Mouse (Mus musculus) heart, adult 2 months (tissue): ENCODE measurements around the gene Crybg1. TPM values are rescaled to one million over a fixed set of nuclear protein-coding genes. Genes with fewer than 3 reads are reported as not detected.

ENCODE experiments used
- DNase-seq, 2 experiments: peaks; one replicate each; pipeline ENCODE4 v3.0.0; 2021
- H3K27ac ChIP-seq: fragments of 200-600 bp; 2 replicates; pipeline ENCODE4 v1.8.1; 2022
- H3K27me3 ChIP-seq: fragments of 200-500 bp; 2 replicates; pipeline ENCODE4 v1.6.1; 2012; ENCODE audit warnings: mild to moderate bottlenecking, low read length, inconsistent platforms, mixed read lengths; ENCODE audit not compliant: control insufficient read depth, insufficient read depth
- H3K36me3 ChIP-seq: fragments of 200-500 bp; 2 replicates; pipeline ENCODE4 v1.6.1; 2012; ENCODE audit warnings: low read length, inconsistent platforms; ENCODE audit not compliant: control insufficient read depth, insufficient read depth
- H3K4me1 ChIP-seq: fragments of 200-500 bp; 2 replicates; pipeline ENCODE4 v1.6.1; 2011; ENCODE audit warnings: low read length; ENCODE audit not compliant: control insufficient read depth, insufficient read depth
- H3K4me3 ChIP-seq: fragments of 200-600 bp; 2 replicates; pipeline ENCODE4 v1.8.1; 2022
- H3K79me2 ChIP-seq: fragments of 200-500 bp; replicated peaks from 2 replicates; pipeline ENCODE4 v1.6.1; 2012; ENCODE audit warnings: mild to moderate bottlenecking, inconsistent platforms, low read length, moderate library complexity, mixed read lengths; ENCODE audit not compliant: control insufficient read depth, insufficient read depth
- H3K9ac ChIP-seq: fragments of 200-500 bp; 2 replicates; pipeline ENCODE4 v1.6.1; 2012; ENCODE audit warnings: low read depth, mild to moderate bottlenecking, control low read depth, inconsistent platforms, low read length, mixed read lengths
- CTCF ChIP-seq: fragments of 200-600 bp; IDR thresholded peaks from 2 replicates; pipeline ENCODE4 v1.8.1; 2022; ENCODE audit warnings: antibody characterized with exemption, mild to moderate bottlenecking, moderate library complexity
- EP300 ChIP-seq: fragments of 200-500 bp; IDR thresholded peaks from 2 replicates; pipeline ENCODE4 v1.6.1; 2011; ENCODE audit warnings: low read depth, low read length, control low read depth; ENCODE audit not compliant: insufficient read depth
- POLR2A ChIP-seq: fragments of 200-500 bp; IDR thresholded peaks from 2 replicates; pipeline ENCODE4 v1.6.1; 2011; ENCODE audit warnings: mild to moderate bottlenecking, low read depth, low read length, control low read depth; ENCODE audit not compliant: insufficient read depth
- WGBS: fragments of 180-500 bp; shearing (Covaris S2); methylation state at CpG from one replicate; pipeline ENCODE4 v1.1.7; 2018; 5-methylcytosine and 5-hydroxymethylcytosine counted together
- intact Hi-C: fragments of 180-260 bp; cut with DNase I; formaldehyde crosslinking; loops from one replicate; pipeline ENCODE4 v1.15.1; 2025
- polyA plus RNA-seq: library from polyadenylated mRNA; depleted of rRNA; stranded (reverse); fragments of >200 nt; gene quantifications from 2 replicates; pipeline ENCODE4 v1.2.3, GENCODE M21; 2012
- total RNA-seq, 2 experiments: library from RNA; stranded (reverse); gene quantifications; 2 replicates each; pipeline ENCODE4 v1.2.3; 2021

Crybg1 gene
- total and polyA plus RNA-seq, 3 experiments = 1.1 to 2.9 (median 2.8) TPM

DNA sequence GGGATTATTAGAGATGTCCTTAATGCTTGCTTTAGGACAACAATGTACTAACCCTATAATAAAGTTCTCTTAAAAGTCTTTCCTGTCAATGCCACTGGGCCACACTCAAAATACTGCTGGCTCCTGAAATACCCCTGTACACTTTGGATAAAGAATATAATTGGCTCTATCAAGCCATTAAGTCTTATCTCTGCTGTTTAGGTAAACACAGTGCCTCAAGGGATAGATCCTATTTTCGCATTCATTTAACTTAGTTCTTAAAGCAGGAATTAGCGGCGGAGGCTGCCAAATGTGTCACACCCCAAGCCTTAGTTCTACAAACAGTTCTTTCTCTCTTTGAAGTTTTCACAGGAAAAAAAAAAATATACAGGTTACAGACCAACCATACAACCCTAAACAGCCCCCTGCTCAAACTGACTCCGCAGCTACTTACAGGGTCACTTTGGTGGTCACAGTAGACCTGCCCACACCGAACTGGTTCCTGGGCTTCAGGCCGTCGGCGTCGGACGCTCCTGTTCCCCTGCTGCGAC, 145.6 kb downstream of the Crybg1 start:
- TF ChIP-seq EP300 = no peak
- TF ChIP-seq POLR2A = no peak
- intact Hi-C loops = loop anchor here (2.0 to 5.0 kb wide), 2 partner anchors 48 to 69 kb away; no protein-coding TSS in a partner anchor
- WGBS = 3% methylated on average over 11 of the region's 11 CpGs
- Histone ChIP-seq H3K79me2 (no peaks in the 10 kb centered on the region), H3K4me3 (peak overlapping the region; percentile 78), H3K4me1 (peaks cover 2% of the 10 kb centered on the region), H3K27me3 (peaks cover 8% of the 10 kb centered on the region; the same call in 1 of the 2 replicates), H3K9ac (peak overlapping the region; percentile 82), H3K27ac (peak overlapping the region; percentile 73), H3K36me3 (no peaks in the 10 kb centered on the region)
- no peak for DNase-seq

GRCm38 (mm10) chr10:44002004-44002940, 146.4 kb downstream of the Crybg1 start:
- Histone ChIP-seq H3K9ac (no peak overlapping the region), H3K4me1 (peaks cover 2% of the 10 kb centered on the region), H3K36me3 (no peaks in the 10 kb centered on the region), H3K4me3 (no peak overlapping the region; the same call in 1 of the 2 replicates), H3K27me3 (peaks cover 8% of the 10 kb centered on the region; the same call in 1 of the 2 replicates), H3K79me2 (no peaks in the 10 kb centered on the region), H3K27ac (no peak overlapping the region; the same call in 1 of the 2 replicates)
- TF ChIP-seq EP300 (no peak), CTCF (peak; percentile 75)
- 44% methylated on average over 14 of the region's 14 CpGs for WGBS
- DNase-seq = peak in 1 of 2 experiments; percentile 18
- intact Hi-C loops = loop anchor here (2.0 to 5.0 kb wide), 2 partner anchors 47 to 70 kb away; no protein-coding TSS in a partner anchor

GRCm38 (mm10) chr10:44000156-44000865, 148.3 kb downstream of the Crybg1 start:
- intact Hi-C loops = loop anchor here (5.0 kb wide), 1 partner anchor 72 kb away; no protein-coding TSS in a partner anchor
- TF ChIP-seq CTCF (no peak), POLR2A (no peak), EP300 (no peak)
- Histone ChIP-seq H3K4me3 (no peak overlapping the region), H3K27me3 (peaks cover 6% of the 10 kb centered on the region; the same call in 1 of the 2 replicates), H3K9ac (no peak overlapping the region), H3K79me2 (no peaks in the 10 kb centered on the region), H3K36me3 (no peaks in the 10 kb centered on the region), H3K4me1 (peaks cover 3% of the 10 kb centered on the region), H3K27ac (no peak overlapping the region)
- WGBS = 73% methylated on average over 2 of the region's 2 CpGs
- DNase-seq = no peak

DNA sequence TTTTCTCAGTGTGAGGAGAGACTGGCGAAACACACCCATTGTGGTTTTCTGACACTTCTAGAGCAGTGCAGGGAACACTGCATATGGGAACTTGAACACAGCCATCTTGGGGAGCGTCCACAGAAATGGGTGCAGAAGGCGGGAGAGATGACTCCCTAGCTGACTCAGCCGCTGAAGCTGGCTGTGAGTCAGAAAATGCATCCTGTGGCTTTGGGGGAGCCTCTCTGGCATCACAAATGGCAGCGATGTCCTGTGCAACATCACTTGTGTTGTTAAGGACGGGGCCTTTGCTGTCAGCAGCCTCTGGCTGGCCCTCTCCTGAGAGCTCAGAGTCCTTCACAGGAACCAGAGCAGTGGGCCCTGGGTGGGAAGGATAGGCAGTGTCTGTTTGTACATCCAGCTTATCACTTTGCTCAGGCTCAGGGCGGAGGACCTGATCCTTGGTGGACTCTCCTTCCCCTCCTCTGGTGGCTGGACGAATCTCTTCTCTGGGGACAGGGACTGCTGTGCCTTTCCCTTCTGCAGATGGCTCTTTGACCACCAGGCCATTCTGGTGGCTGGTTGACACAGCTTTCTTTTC, 150.1 kb downstream of the Crybg1 start:
- H3K36me3 ChIP-seq = no peaks in the 10 kb centered on the region
- intact Hi-C loops = no loop called here
- H3K27ac ChIP-seq = no peak overlapping the region
- 64% methylated on average over 8 of the region's 8 CpGs for WGBS
- 0 out of 2 replicates have a peak, but pooled peaks cover 1% of the 10 kb centered on the region for H3K27me3 ChIP-seq
- TF ChIP-seq CTCF (no peak), EP300 (no peak), POLR2A (no peak)
- H3K4me3 ChIP-seq = no peak overlapping the region
- no peaks in the 10 kb centered on the region for H3K79me2 ChIP-seq
- H3K4me1 ChIP-seq = peaks cover 1% of the 10 kb centered on the region; the same call in 1 of the 2 replicates
- DNase-seq = no peak
- H3K9ac ChIP-seq = no peak overlapping the region

- DNase-seq = no peak
- Histone ChIP-seq H3K9ac (no peak overlapping the region), H3K27me3 (no peaks in the 10 kb centered on the region), H3K36me3 (no peaks in the 10 kb centered on the region), H3K4me1 (peaks cover 1% of the 10 kb centered on the region; the same call in 1 of the 2 replicates), H3K79me2 (no peaks in the 10 kb centered on the region), H3K27ac (no peak overlapping the region), H3K4me3 (no peak overlapping the region)
- 58% methylated on average over 9 of the region's 9 CpGs for WGBS
- no peak for TF ChIP-seq CTCF
- no peak for TF ChIP-seq POLR2A
- TF ChIP-seq EP300 = no peak
- intact Hi-C loops = no loop called here
Observed at GRCm38 (mm10) chr10:43998023-43998422, 150.6 kb downstream of the Crybg1 start.
